Mouse (Mus musculus): ENCODE measurements around the gene Arhgef11. TPM values are rescaled to one million over a fixed set of nuclear protein-coding genes. Genes with fewer than 3 reads are reported as not detected.

The Arhgef11 gene
- polyA plus RNA-seq, 1 experiment = 6.1 TPM

DNA sequence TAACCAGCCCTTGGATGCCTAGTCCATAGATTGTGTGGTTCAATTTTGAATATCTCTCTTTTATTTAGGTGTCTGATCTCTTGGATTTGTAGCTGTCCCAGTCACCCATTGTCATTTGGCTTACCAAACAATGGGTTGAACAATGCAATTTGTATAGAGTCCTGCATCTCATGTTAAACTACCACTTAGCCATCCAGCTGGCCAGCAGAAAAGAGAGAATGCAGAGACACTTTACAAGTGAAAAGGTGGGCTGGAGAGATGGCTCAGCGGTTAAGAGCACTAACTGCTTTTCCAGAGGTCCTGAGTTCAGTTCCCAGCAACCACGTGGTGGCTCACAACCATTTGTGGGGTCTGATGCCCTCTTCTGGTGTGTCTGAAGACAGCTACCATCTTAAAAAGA lies 41.0 kb downstream of the Arhgef11 start:
- H3K4me2 ChIP-seq (ENCODE audit: low read depth) = no peak overlapping the region
- no peaks in the 10 kb centered on the region for H3K79me2 ChIP-seq (ENCODE audit: control insufficient read depth, insufficient read depth)
- H3K27me3 ChIP-seq (ENCODE audit: control insufficient read depth, insufficient read depth, insufficient read length) = no peaks in the 10 kb centered on the region
- TF ChIP-seq MYOD1 (IDR thresholded peaks at IDR 0.05; ENCODE audit: control insufficient read depth in 1 of 3, insufficient read length in 2 of 3, low read depth in 2 of 3) (no peak), POLR2A (IDR thresholded peaks at IDR 0.05; ENCODE audit: insufficient read length, low read depth) (no peak), TCF12 (IDR thresholded peaks at IDR 0.05; ENCODE audit: insufficient read depth, poor library complexity, severe bottlenecking) (no peak), REST (IDR thresholded peaks at IDR 0.05; ENCODE audit: insufficient read depth, insufficient read length) (no peak), POLR2AphosphoS2 (IDR thresholded peaks at IDR 0.05; ENCODE audit: insufficient read length, low read depth) (no peak), E2F4 (IDR thresholded peaks at IDR 0.05; ENCODE audit: insufficient read depth) (no peak), TCF3 (IDR thresholded peaks at IDR 0.05; ENCODE audit: insufficient read length, low read depth) (no peak), SRF (IDR thresholded peaks at IDR 0.05; ENCODE audit: control insufficient read depth, insufficient read length, low read depth) (no peak)
- no peaks in the 10 kb centered on the region for H3K36me3 ChIP-seq (ENCODE audit: control insufficient read depth, insufficient read depth)
- H3K4me3 ChIP-seq = no peak overlapping the region
- no peak overlapping the region for H3ac ChIP-seq (ENCODE audit: control insufficient read depth, insufficient read length)

DNA sequence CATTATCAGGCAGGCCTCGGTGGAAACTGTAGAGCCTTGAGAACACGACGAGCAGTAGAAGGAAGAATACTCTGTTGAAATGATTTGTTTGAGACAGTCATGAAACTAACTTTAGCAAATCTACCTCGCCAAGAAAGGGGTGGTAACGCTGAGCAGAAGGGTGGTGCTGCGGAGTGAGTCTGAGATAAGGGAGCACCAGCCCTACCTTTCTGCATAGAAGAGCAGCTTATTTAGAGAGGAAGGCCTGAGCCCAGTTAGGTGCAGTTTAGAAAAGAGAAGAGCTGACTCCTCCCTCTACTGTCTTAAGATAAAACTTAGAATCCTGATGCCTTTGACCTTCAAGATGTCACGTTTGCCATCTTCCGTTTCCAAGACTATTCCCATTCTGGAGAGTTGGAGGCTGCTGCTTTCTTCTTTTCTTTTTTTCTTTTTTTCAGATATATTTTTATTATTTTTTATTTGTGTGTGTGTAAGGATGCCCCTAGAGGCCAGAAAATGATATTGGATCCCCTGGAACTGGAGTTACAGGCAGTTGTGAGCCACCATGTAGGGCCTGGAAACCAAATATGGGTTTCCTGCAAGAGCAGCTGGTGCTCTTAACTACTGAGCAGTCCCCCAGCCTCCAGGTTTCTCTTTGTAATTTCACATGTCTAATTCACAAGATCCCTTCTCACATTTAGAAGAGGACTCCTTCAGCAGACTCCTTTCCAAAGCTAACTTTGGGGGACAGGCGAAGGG lies 42.5 kb downstream of the Arhgef11 start:
- H3K36me3 ChIP-seq (ENCODE audit: control insufficient read depth, insufficient read depth) = no peaks in the 10 kb centered on the region
- no peak overlapping the region for H3K4me2 ChIP-seq (ENCODE audit: low read depth)
- H3K4me3 ChIP-seq = no peak overlapping the region
- no peaks in the 10 kb centered on the region for H3K79me2 ChIP-seq (ENCODE audit: control insufficient read depth, insufficient read depth)
- no peak overlapping the region for H3ac ChIP-seq (ENCODE audit: control insufficient read depth, insufficient read length)
- H3K27me3 ChIP-seq (ENCODE audit: control insufficient read depth, insufficient read depth, insufficient read length) = no peaks in the 10 kb centered on the region
- TF ChIP-seq MYOD1 (IDR thresholded peaks at IDR 0.05; ENCODE audit: control insufficient read depth in 1 of 3, insufficient read length in 2 of 3, low read depth in 2 of 3) (no peak), USF1 (IDR thresholded peaks at IDR 0.05; ENCODE audit: low read depth) (no peak), TCF3 (IDR thresholded peaks at IDR 0.05; ENCODE audit: insufficient read length, low read depth) (no peak), SRF (IDR thresholded peaks at IDR 0.05; ENCODE audit: control insufficient read depth, insufficient read length, low read depth) (no peak), MYOG (IDR thresholded peaks at IDR 0.05; ENCODE audit: control insufficient read depth in 1 of 3, insufficient read depth in 1 of 3, insufficient read length in 2 of 3, low read depth in 2 of 3) (no peak), POLR2AphosphoS2 (IDR thresholded peaks at IDR 0.05; ENCODE audit: insufficient read length, low read depth) (no peak)

DNA sequence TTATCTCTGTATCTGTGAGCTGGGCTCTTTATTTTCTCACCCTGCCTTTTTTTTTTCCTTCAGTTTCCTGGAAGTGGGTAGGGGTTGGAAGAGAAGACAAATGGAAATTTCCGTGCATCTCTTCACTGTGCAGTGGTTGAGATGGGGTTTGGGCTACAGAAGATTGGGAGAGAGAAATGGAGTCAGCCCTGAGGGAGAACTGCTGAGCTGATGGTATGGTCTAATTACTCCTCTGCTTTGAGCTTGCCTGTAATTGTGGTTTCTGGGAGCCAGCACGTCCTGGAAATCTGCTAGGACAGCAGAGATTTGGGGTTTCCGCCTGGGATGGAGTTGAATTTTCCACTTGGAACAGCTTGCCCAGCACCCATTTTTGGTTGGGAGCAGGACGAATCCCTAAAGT lies 43.1 kb downstream of the Arhgef11 start:
- no peaks in the 10 kb centered on the region for H3K36me3 ChIP-seq (ENCODE audit: control insufficient read depth, insufficient read depth)
- no peak overlapping the region for H3ac ChIP-seq (ENCODE audit: control insufficient read depth, insufficient read length)
- H3K27me3 ChIP-seq (ENCODE audit: control insufficient read depth, insufficient read depth, insufficient read length) = no peaks in the 10 kb centered on the region
- no peak overlapping the region for H3K4me2 ChIP-seq (ENCODE audit: low read depth)
- TF ChIP-seq REST (IDR thresholded peaks at IDR 0.05; ENCODE audit: insufficient read depth, insufficient read length) (no peak), USF1 (IDR thresholded peaks at IDR 0.05; ENCODE audit: low read depth) (no peak), CEBPB (IDR thresholded peaks at IDR 0.05; ENCODE audit: insufficient read depth, poor library complexity, severe bottlenecking) (no peak), MAX (IDR thresholded peaks at IDR 0.05; ENCODE audit: low read depth) (no peak), MYOD1 (IDR thresholded peaks at IDR 0.05; ENCODE audit: control insufficient read depth in 1 of 3, insufficient read length in 2 of 3, low read depth in 2 of 3) (no peak), E2F4 (IDR thresholded peaks at IDR 0.05; ENCODE audit: insufficient read depth) (no peak), TCF12 (IDR thresholded peaks at IDR 0.05; ENCODE audit: insufficient read depth, poor library complexity, severe bottlenecking) (no peak), SRF (IDR thresholded peaks at IDR 0.05; ENCODE audit: control insufficient read depth, insufficient read length, low read depth) (no peak), TCF3 (IDR thresholded peaks at IDR 0.05; ENCODE audit: insufficient read length, low read depth) (no peak), MYOG (IDR thresholded peaks at IDR 0.05; ENCODE audit: control insufficient read depth in 1 of 3, insufficient read depth in 1 of 3, insufficient read length in 2 of 3, low read depth in 2 of 3) (no peak), POLR2A (IDR thresholded peaks at IDR 0.05; ENCODE audit: insufficient read length, low read depth) (no peak), POLR2AphosphoS2 (IDR thresholded peaks at IDR 0.05; ENCODE audit: insufficient read length, low read depth) (no peak)
- no peaks in the 10 kb centered on the region for H3K79me2 ChIP-seq (ENCODE audit: control insufficient read depth, insufficient read depth)
- H3K4me3 ChIP-seq = no peak overlapping the region

DNA sequence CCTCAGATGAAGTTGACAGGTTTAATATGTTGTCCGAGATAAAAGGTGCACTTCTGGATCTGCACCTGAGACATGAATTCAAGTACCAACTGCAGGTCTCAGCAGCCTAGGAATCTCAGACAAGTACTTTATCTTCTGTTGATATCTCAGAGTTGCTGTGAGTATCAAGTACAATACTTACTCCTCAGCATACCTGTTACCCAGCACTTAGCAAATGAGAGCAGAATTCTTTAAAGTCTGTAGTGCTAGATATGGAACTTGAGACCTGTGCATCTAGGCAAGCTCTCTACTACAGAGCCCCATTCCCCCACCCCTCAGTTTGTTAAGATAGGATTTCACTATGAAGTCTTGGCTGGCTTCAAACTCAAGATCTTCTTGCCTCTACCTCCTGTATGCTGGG lies 43.9 kb downstream of the Arhgef11 start:
- H3K36me3 ChIP-seq (ENCODE audit: control insufficient read depth, insufficient read depth) = no peaks in the 10 kb centered on the region
- H3K4me3 ChIP-seq = no peak overlapping the region
- TF ChIP-seq MYOG (IDR thresholded peaks at IDR 0.05; ENCODE audit: control insufficient read depth in 1 of 3, insufficient read depth in 1 of 3, insufficient read length in 2 of 3, low read depth in 2 of 3) (no peak), MAX (IDR thresholded peaks at IDR 0.05; ENCODE audit: low read depth) (no peak), SRF (IDR thresholded peaks at IDR 0.05; ENCODE audit: control insufficient read depth, insufficient read length, low read depth) (no peak), POLR2AphosphoS2 (IDR thresholded peaks at IDR 0.05; ENCODE audit: insufficient read length, low read depth) (no peak), USF1 (IDR thresholded peaks at IDR 0.05; ENCODE audit: low read depth) (no peak), E2F4 (IDR thresholded peaks at IDR 0.05; ENCODE audit: insufficient read depth) (no peak), MYOD1 (IDR thresholded peaks at IDR 0.05; ENCODE audit: control insufficient read depth in 1 of 3, insufficient read length in 2 of 3, low read depth in 2 of 3) (no peak), TCF3 (IDR thresholded peaks at IDR 0.05; ENCODE audit: insufficient read length, low read depth) (no peak), REST (IDR thresholded peaks at IDR 0.05; ENCODE audit: insufficient read depth, insufficient read length) (no peak), POLR2A (IDR thresholded peaks at IDR 0.05; ENCODE audit: insufficient read length, low read depth) (no peak), CEBPB (IDR thresholded peaks at IDR 0.05; ENCODE audit: insufficient read depth, poor library complexity, severe bottlenecking) (no peak), TCF12 (IDR thresholded peaks at IDR 0.05; ENCODE audit: insufficient read depth, poor library complexity, severe bottlenecking) (no peak)
- H3K79me2 ChIP-seq (ENCODE audit: control insufficient read depth, insufficient read depth) = no peaks in the 10 kb centered on the region
- H3ac ChIP-seq (ENCODE audit: control insufficient read depth, insufficient read length) = no peak overlapping the region
- H3K27me3 ChIP-seq (ENCODE audit: control insufficient read depth, insufficient read depth, insufficient read length) = no peaks in the 10 kb centered on the region
- no peak overlapping the region for H3K4me2 ChIP-seq (ENCODE audit: low read depth)
